Mouse (Mus musculus) cerebellum, postnatal 4 days (tissue): ENCODE measurements around the gene Cdv3.

ENCODE experiments used
- DNase-seq, 2 experiments: peaks; one replicate each; pipeline ENCODE4 v3.0.0; 2022; ENCODE audit warnings: low spot score in 2 of 2, mixed read lengths in 1 of 2

The Cdv3 gene

GRCm38 (mm10) chr9:103365290-103366247, at the start of gene Cdv3:
TSS of gene Cdv3 (minus strand) at chr9:103365840.
- DNase-seq, result peak; percentile 92 to 98

- DNase-seq, result no peak
Observed at GRCm38 (mm10) chr9:103413457-103413856, 47.8 kb upstream of the Cdv3 start.

GRCm38 (mm10) chr9:103409119-103409518, 43.5 kb upstream of the Cdv3 start:
- DNase-seq, result no peak

- DNase-seq, result no peak
Observed at GRCm38 (mm10) chr9:103408136-103408777, 42.6 kb upstream of the Cdv3 start.

GRCm38 (mm10) chr9:103403331-103403973, 37.8 kb upstream of the Cdv3 start:
- no peak for DNase-seq

GRCm38 (mm10) chr9:103398509-103399157, 33.0 kb upstream of the Cdv3 start:
- DNase-seq, result no peak

GRCm38 (mm10) chr9:103393256-103393655, 27.6 kb upstream of the Cdv3 start:
- no peak for DNase-seq

- DNase-seq, result no peak
Observed at GRCm38 (mm10) chr9:103391796-103392372, 26.2 kb upstream of the Cdv3 start.

- no peak for DNase-seq
Observed at GRCm38 (mm10) chr9:103389261-103389660, 23.6 kb upstream of the Cdv3 start.

GRCm38 (mm10) chr9:103387011-103387653, 21.5 kb upstream of the Cdv3 start:
- DNase-seq, result no peak

GRCm38 (mm10) chr9:103386573-103386972, 20.9 kb upstream of the Cdv3 start:
- no peak for DNase-seq

GRCm38 (mm10) chr9:103385600-103385999, 20.0 kb upstream of the Cdv3 start:
- DNase-seq, result no peak

- DNase-seq, result no peak
Observed at GRCm38 (mm10) chr9:103384141-103384796, 18.6 kb upstream of the Cdv3 start.

- no peak for DNase-seq
Observed at GRCm38 (mm10) chr9:103383576-103383975, 17.9 kb upstream of the Cdv3 start.

- DNase-seq, result no peak
Observed at GRCm38 (mm10) chr9:103382989-103383388, 17.3 kb upstream of the Cdv3 start.

- no peak for DNase-seq
Observed at GRCm38 (mm10) chr9:103380566-103380965, 14.9 kb upstream of the Cdv3 start.

- no peak for DNase-seq
Observed at GRCm38 (mm10) chr9:103379199-103379598, 13.6 kb upstream of the Cdv3 start.

- no peak for DNase-seq
Observed at GRCm38 (mm10) chr9:103378686-103379085, 13.0 kb upstream of the Cdv3 start.

GRCm38 (mm10) chr9:103376346-103377320, 11.0 kb upstream of the Cdv3 start:
- no peak for DNase-seq
